Mouse (Mus musculus) erythroid progenitor cell, adult 5-6 weeks (primary cell): ENCODE data around the gene Ankef1. TPM values are rescaled to one million over a fixed set of nuclear protein-coding genes. Genes with fewer than 3 reads are reported as not detected.
A peak's percentile ranks its signal among the peaks of the same experiment; 100 is the strongest.

Experiments used
- ATAC-seq: replicated peaks from 2 replicates; pipeline ENCODE4 v1.8.0; 2016; ENCODE audit warnings: moderate number of reproducible peaks, mild to moderate bottlenecking, moderate TSS enrichment, inconsistent platforms; ENCODE audit not compliant: poor library complexity, low FRiP score, severe bottlenecking
- total RNA-seq, 2 experiments: library from RNA; stranded (forward) in 1 of 2; stranded (reverse) in 1 of 2; fragments of 150-400 nt in 1 of 2; fragments of 186-747, 209-891 nt in 1 of 2; gene quantifications; 2 replicates each; pipeline versions ENCODE4 v1.2.3 to v1.2.4; 2015 to 2017; ENCODE audit warnings: low replicate concordance in 2 of 2

The Ankef1 gene
- total RNA-seq (2015; ENCODE audit: low replicate concordance): not detected in 2 replicates
- not detected in 2 replicates for total RNA-seq (2017; ENCODE audit: low replicate concordance)

GRCm38 (mm10) chr2:136501651-136502050 lies at the start of gene Ankef1:
Ankef1 (plus strand) TSS chr2:136501910.
- no peak for ATAC-seq

DNA sequence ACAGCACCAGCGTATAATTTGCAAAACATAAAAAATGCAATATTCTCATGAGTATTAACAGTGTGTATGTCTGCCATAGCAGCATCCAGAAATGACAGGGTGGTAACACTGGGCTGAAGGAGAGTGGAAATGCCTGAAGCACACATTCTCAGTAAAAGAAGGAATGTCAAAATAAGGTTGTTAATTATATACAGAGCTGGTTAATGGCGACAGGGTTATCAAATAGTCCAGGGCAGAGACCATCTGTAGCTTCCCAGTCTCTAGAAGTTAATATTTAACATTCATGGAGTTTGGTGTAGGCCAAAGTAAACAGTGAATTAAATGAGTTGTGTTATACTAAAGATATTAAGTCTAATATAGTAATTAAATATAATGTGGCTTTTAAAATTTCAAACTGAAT lies 45.2 kb upstream of the Ankef1 start:
- no peak for ATAC-seq

GRCm38 (mm10) chr2:136456875-136457274 lies 44.8 kb upstream of the Ankef1 start:
- no peak for ATAC-seq

DNA sequence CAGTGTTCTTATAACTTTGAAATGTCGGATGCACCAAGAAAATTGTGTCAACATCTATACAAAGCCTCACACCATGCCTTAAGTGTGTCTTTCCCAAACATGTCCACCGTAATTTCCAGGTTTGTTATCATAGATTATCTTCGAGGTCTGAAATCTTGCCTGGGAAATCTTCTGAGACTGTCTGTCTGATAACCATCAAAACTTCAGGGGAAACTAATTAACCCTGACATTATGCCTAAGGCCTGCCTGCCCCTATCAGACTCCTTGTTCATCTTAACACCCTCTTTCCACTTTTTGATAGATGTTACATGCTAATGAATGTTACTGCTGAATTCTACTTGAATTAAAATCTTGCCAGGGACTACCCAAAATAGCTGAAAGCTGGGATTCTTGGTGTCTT lies 24.1 kb upstream of the Ankef1 start:
- ATAC-seq: no peak

DNA sequence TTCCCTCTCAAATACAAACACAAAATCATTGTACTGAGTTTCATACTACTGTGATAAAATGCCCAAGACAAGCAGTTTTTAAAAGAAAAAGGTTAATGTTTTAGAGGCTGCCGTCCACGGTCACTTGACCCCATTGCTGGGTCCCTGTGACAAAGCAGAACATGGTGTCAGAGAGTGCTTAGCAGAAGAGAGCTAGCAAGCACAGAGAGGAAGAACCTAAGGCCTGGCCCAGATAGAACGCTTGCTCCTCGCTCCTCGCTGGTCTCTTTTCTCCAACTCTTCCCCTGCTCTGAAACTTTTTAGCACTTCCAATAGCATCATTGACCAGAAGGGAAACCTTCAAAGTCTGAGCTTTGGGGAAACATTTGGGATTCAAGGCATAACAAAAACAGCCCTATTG lies 19.4 kb upstream of the Ankef1 start:
- no peak for ATAC-seq

DNA sequence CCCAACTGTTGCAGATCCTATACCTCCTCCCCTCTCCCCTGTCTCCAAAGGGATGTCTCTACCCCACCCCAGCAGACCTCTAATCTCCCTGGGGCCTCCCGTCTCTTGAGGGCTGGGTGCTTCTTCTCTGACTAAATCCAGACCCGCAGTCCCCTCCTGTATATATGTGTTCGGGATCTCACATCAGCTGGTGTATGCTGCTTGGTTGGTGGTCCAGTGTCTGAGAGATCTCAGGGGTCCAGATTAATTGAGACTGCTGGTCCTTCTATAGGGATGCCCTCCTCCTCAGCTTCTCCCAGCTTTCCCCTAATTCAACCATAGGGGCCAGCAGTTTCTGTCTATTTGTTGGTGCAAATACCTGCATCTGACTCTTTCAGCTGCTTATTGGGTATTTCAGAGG lies 18.7 kb upstream of the Ankef1 start:
- no peak for ATAC-seq

- ATAC-seq: no peak
Observed at GRCm38 (mm10) chr2:136484955-136485354, 16.8 kb upstream of the Ankef1 start.

GRCm38 (mm10) chr2:136485401-136485800 lies 16.3 kb upstream of the Ankef1 start:
- no peak for ATAC-seq

DNA sequence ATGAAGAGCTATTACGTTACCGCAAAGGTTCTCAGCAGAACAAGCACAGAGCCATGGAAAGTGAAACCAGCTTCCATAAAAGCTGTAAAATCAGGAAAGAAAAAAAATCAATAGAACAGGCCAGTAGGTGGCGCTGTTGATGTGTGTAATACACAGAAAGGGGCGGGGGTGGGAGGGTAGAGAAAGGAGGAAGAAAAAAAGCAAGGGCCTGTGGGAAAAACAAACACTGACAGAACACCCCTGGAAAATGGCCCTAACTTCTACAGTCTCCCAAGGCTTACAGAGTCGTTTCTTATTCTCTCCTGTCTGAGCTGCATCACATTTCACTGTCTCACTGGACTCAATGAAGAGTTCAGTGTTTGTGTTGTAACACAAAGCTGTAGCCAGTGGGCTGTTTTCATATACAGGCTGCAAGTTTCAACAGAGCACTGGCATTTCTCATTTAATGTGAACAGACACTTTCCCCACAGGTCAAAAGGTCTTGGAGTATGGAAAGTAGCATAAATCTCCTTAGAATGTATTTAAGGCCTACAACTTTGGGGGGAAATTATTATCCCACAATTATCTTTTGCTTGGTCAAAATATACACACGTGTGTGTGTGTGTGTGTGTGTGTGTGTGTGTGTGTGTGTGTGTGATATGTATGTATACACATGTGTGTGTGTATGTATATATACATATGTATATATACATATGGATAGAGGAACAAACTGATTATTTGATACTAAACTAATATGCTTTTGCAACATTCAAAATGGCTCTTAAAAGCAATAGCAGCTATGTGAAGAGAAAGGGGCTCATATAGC lies 15.7 kb upstream of the Ankef1 start:
- no peak for ATAC-seq

GRCm38 (mm10) chr2:136486986-136487385 lies 14.7 kb upstream of the Ankef1 start:
- no peak for ATAC-seq

DNA sequence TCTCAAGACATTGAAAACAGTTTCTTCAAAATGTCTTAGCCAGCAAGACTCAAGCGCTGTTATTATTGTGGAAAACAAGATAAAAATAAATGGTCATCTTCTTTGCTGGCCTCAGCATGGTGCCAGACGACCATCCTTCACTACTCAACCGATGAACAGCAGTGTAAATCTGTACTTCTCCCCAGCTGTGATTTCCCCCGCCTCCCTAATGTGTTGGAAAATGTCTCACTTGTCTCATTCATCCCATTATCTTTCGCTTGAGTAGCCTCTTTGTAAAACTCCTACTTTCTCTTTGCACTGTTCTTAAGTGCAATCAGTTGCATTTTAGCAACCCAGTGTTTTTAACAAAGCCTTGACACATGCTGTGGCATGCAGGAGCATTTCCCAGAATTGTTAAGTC lies 9.4 kb downstream of the Ankef1 start:
- ATAC-seq: no peak

DNA sequence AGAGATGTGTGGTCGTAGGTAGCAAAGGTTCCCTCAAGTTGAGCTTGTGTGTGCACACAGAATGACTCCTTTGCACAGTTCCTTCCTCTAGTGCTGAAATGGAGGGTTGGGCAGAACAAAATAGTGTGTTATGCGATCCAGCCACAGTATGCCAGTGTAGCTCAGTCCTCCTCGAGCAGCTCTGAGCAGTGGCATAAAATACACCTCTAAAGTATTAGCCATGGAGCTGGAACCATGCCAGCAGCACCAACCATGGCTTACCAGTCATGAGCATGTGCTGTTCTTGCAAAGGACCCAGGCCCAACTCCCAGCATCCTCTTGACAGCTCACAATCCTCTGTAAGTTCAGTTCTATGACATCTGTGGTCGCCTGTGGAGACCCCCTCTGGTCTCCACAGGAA lies 10.0 kb downstream of the Ankef1 start:
- ATAC-seq: no peak

GRCm38 (mm10) chr2:136512802-136513201 lies 11.1 kb downstream of the Ankef1 start:
- no peak for ATAC-seq

GRCm38 (mm10) chr2:136513806-136514205 lies 12.1 kb downstream of the Ankef1 start:
- ATAC-seq: no peak

- no peak for ATAC-seq
Observed at GRCm38 (mm10) chr2:136515501-136515900, 13.8 kb downstream of the Ankef1 start.

- ATAC-seq: no peak
Observed at GRCm38 (mm10) chr2:136528937-136529336, 27.2 kb downstream of the Ankef1 start.

- ATAC-seq: 0 out of 2 replicates have a peak, but pooled peaks have one; percentile 42
Observed at GRCm38 (mm10) chr2:136532033-136532432, 30.3 kb downstream of the Ankef1 start.

GRCm38 (mm10) chr2:136558020-136558419 lies 56.3 kb downstream of the Ankef1 start:
- no peak for ATAC-seq

- ATAC-seq: no peak
Observed at GRCm38 (mm10) chr2:136562336-136562735, 60.6 kb downstream of the Ankef1 start.

- ATAC-seq: no peak
Observed at GRCm38 (mm10) chr2:136570856-136571255, 69.1 kb downstream of the Ankef1 start.

- ATAC-seq: no peak
Observed at GRCm38 (mm10) chr2:136582762-136583161, 81.1 kb downstream of the Ankef1 start.

DNA sequence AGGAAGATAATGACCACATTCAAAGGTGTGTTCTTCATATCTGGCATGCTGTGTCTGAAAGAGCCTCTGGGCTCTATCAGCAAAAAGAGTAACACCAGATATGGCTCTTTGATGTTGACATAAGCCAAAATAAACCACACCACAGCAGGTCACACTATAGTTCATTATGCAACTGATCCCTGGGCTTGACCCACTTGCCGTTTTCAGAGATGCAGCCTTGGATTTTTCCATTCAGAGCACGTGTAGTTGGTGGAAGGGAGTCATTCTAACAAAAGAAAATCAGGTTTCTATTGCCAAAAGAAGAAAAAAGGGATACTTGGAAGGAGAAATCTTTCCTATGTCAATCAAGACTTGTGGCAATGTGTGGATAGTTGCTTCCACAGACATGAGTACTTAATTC lies 87.1 kb downstream of the Ankef1 start:
- ATAC-seq: no peak
